Mouse (Mus musculus) heart, embryonic 10.5 days (tissue): ENCODE data around the gene Cab39l. TPM values are rescaled to one million over a fixed set of nuclear protein-coding genes. Genes with fewer than 3 reads are reported as not detected.

ENCODE experiments used
- DNase-seq: peaks from one replicate; pipeline ENCODE4 v3.0.0-alpha.2; 2017; ENCODE audit warnings: low spot score
- H3K27ac ChIP-seq: fragments of 300-500 bp; sonication (generic); 2 replicates; pipeline ENCODE4 v1.5.1; 2016; ENCODE audit warnings: mild to moderate bottlenecking
- H3K27me3 ChIP-seq: fragments of 300-500 bp; sonication (generic); 2 replicates; pipeline ENCODE4 v1.6.1; 2016; ENCODE audit warnings: mild to moderate bottlenecking; ENCODE audit not compliant: poor library complexity, insufficient read depth, severe bottlenecking
- H3K36me3 ChIP-seq: fragments of 300-500 bp; sonication (generic); 2 replicates; pipeline ENCODE4 v1.6.1; 2016; ENCODE audit warnings: mild to moderate bottlenecking, moderate library complexity
- H3K4me1 ChIP-seq: fragments of 300-500 bp; sonication (generic); 2 replicates; pipeline ENCODE4 v1.6.1; 2016; ENCODE audit warnings: mild to moderate bottlenecking
- H3K4me3 ChIP-seq: fragments of 300-500 bp; sonication (generic); 2 replicates; pipeline ENCODE4 v1.5.1; 2016; ENCODE audit warnings: mild to moderate bottlenecking, moderate library complexity
- H3K9me3 ChIP-seq: fragments of 300-500 bp; sonication (generic); 2 replicates; pipeline ENCODE4 v1.6.1; 2016; ENCODE audit warnings: mild to moderate bottlenecking, moderate library complexity
- WGBS: fragments of 180-500 bp; shearing (Covaris S2); methylation state at CpG from one replicate; pipeline ENCODE4 v1.1.7; 2016; 5-methylcytosine and 5-hydroxymethylcytosine counted together
- polyA plus RNA-seq: library from polyadenylated mRNA; unstranded; fragments of >200 nt; fragmentation: Nextera tagmentation; extraction: Ambion mirVana; gene quantifications from 2 replicates; pipeline ENCODE4 v1.2.1, GENCODE M21; 2016

The Cab39l gene
- polyA plus RNA-seq, 1 experiment from 2014 or later = 37.8 TPM

DNA sequence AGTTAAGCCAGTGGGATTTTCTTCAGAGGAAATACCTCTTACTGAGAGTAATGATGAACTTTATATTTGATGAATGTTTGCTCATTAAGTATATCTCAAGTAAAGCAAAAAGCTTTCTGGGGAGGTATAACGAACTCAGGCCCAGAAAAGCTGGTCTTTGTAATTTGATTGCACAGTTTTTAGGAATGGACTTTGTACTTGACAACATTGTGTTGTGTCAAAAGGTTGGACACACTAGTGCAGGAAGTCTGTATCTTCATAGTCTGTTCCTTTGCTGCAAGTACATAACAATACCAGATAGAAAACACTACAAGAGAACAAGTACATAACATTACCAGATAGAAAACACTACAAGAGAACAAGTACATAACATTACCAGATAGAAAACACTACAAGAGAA, 4.6 kb downstream of the Cab39l start:
- Histone ChIP-seq H3K4me3 (no peak overlapping the region), H3K9me3 (0 out of 2 replicates have a peak, but pooled peaks cover 3% of the 10 kb centered on the region), H3K36me3 (0 out of 2 replicates have a peak, but pooled peaks cover 4% of the 10 kb centered on the region), H3K4me1 (no peaks in the 10 kb centered on the region), H3K27me3 (no peaks in the 10 kb centered on the region), H3K27ac (no peak overlapping the region)
- WGBS = 92% methylated on average over 1 of the region's 1 CpGs
- no peak for DNase-seq

GRCm38 (mm10) chr14:59447981-59448380, 7.2 kb downstream of the Cab39l start:
- Histone ChIP-seq H3K27ac (no peak overlapping the region), H3K4me3 (no peak overlapping the region), H3K36me3 (0 out of 2 replicates have a peak, but pooled peaks cover 4% of the 10 kb centered on the region), H3K4me1 (no peaks in the 10 kb centered on the region), H3K9me3 (0 out of 2 replicates have a peak, but pooled peaks cover 3% of the 10 kb centered on the region), H3K27me3 (no peaks in the 10 kb centered on the region)
- DNase-seq = no peak

DNA sequence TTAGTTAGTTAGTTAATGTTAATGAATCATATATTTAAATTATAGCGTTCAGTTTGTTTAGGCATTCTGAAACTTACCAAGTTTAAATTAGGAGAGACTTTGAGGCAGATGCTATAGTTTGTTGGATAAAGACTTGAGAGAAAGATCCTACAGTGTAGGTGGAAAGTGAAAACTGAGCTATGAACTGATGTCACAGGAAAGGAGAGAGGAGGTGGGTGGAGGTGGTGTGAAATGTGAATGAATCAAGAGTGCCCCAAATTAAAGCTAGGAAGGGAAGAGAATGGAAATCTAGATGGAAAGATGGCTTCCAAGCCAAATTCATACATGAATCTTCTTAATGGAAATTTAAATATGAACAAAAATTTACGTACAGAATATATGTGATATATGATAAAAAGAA, 25.7 kb downstream of the Cab39l start:
- Histone ChIP-seq H3K27ac (no peak overlapping the region), H3K4me3 (no peak overlapping the region), H3K9me3 (no peaks in the 10 kb centered on the region), H3K27me3 (no peaks in the 10 kb centered on the region), H3K4me1 (no peaks in the 10 kb centered on the region), H3K36me3 (0 out of 2 replicates have a peak, but pooled peaks cover 2% of the 10 kb centered on the region)
- WGBS = 85% methylated on average over 2 of the region's 2 CpGs
- DNase-seq = no peak

DNA sequence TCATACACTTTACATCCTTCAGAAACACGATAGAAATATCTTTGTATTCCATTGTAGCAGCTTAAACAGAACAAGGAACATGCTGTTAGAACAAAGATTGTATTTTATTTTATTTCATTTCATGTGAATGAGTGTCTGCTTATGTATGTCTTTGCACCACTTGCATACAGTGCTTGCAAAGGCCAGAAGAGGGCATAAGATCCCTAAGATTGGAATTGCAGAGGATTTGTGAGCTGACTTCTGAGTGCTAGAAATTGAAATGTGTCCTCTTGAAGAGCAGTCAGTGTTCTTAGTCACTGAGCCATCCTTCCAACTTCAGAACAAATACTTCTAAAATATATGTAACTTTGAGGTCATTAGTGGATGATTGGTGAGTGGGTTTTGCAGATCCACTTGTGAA, 27.0 kb downstream of the Cab39l start:
- Histone ChIP-seq H3K4me1 (no peaks in the 10 kb centered on the region), H3K27ac (no peak overlapping the region), H3K9me3 (no peaks in the 10 kb centered on the region), H3K27me3 (no peaks in the 10 kb centered on the region), H3K4me3 (no peak overlapping the region), H3K36me3 (no peaks in the 10 kb centered on the region)
- 48% methylated on average over 1 of the region's 1 CpGs for WGBS
- no peak for DNase-seq

- Histone ChIP-seq H3K27me3 (no peaks in the 10 kb centered on the region), H3K9me3 (no peaks in the 10 kb centered on the region), H3K27ac (no peak overlapping the region), H3K4me1 (no peaks in the 10 kb centered on the region), H3K36me3 (no peaks in the 10 kb centered on the region), H3K4me3 (no peak overlapping the region)
- DNase-seq = no peak
- 84% methylated on average over 1 of the region's 1 CpGs for WGBS
Measured at GRCm38 (mm10) chr14:59470781-59471180, 30.0 kb downstream of the Cab39l start.

DNA sequence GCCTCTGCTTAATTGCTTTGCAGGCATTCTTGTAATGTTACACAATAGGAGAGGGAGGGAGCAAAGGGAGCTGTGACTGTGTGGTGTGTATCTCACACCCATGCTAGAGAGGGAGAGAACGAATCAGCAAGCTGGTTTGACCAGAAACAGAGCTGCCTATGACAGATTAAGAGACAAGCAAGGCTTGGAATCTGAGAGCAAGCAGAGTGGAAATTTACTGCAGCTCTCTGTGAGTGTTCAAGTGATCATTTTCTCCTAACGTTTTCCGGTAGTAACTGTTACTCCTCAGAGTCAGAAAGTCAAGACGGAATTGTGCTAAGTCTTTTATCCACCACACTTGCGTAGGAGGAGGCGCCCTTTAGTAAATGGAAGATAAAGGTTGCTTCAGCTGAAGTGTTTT, 37.9 kb downstream of the Cab39l start:
- no peaks in the 10 kb centered on the region for H3K9me3 ChIP-seq
- WGBS = 21% methylated on average over 6 of the region's 6 CpGs
- H3K4me1 ChIP-seq = peaks cover 4% of the 10 kb centered on the region; the same call in 1 of the 2 replicates
- peak overlapping the region; percentile 39 for H3K4me3 ChIP-seq
- peak overlapping the region; percentile 62; the same call in 1 of the 2 replicates for H3K27ac ChIP-seq
- no peaks in the 10 kb centered on the region for H3K27me3 ChIP-seq
- no peaks in the 10 kb centered on the region for H3K36me3 ChIP-seq
- no peak for DNase-seq

DNA sequence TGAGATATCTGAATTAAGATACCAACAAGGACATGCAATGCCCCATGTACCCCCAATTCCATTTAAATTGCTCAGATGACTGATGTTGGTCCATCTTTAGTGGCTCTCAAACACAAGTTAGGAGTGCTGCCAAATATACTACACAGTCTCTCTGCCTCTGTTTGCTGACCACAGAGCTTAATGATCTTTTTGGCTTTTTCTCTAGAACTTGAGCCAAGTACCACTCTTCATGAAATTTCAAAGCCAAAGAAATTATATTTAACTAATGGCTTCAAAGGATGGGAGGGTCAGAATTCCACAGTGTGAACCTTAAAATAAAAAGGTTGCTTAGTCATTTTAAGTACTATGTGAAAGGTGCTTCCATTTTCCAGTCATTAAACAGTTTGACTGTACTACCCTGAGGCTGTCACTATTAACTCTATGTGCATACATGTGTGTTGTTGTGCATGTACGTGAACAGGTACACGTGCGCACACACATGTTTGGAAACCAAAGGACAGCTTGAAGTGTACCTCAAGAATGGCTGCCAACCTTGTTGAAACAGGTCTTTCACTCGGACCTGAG, 44.6 kb downstream of the Cab39l start:
- DNase-seq = no peak
- H3K9me3 ChIP-seq = no peaks in the 10 kb centered on the region
- WGBS = 87% methylated on average over 4 of the region's 4 CpGs
- H3K27ac ChIP-seq = no peak overlapping the region
- H3K36me3 ChIP-seq = no peaks in the 10 kb centered on the region
- H3K27me3 ChIP-seq = no peaks in the 10 kb centered on the region
- H3K4me3 ChIP-seq = no peak overlapping the region
- no peaks in the 10 kb centered on the region for H3K4me1 ChIP-seq

DNA sequence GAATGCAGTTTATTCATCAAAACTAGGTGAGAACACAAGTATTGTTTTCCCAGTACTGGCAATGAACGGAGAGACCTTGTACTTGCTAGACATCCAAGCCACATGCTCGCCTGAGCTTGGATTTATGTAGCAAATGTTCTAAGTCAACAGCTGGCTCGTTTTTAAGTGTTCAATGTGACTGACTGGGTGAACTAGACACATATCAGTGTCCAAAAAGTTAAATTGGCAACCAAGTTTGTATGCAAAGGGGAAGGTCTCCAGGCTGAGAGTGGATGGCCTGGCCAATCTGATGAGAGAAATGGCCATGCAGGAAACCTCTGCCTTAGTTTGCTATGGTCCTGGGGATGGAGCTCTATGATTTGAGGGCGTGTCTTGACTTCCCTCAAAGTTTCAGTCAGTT, 51.6 kb downstream of the Cab39l start:
- no peak overlapping the region for H3K27ac ChIP-seq
- H3K27me3 ChIP-seq = no peaks in the 10 kb centered on the region
- WGBS = 82% methylated on average over 4 of the region's 4 CpGs
- H3K36me3 ChIP-seq = no peaks in the 10 kb centered on the region
- H3K4me3 ChIP-seq = no peak overlapping the region
- no peak for DNase-seq
- H3K9me3 ChIP-seq = no peaks in the 10 kb centered on the region
- H3K4me1 ChIP-seq = no peaks in the 10 kb centered on the region

DNA sequence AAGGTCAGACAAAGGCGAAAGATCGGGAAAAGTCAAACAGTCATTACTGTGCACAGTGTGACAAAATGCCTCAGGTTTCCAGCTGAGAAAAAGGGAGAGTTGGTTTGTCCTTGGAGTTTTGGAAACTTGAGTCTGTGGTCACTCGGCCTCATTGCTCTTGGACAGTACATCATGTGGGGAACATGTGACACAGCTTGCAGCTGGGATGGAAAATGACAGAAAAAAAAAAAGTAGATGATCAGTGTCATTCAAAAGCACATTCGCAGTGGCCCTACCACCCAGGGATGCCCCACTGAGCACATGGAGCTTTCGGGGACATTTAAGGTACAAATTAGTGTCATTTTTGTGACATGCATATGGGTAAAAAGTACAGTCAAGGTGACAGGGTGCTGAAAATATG, 57.2 kb downstream of the Cab39l start:
- H3K27ac ChIP-seq = no peak overlapping the region
- H3K4me1 ChIP-seq = no peaks in the 10 kb centered on the region
- peaks cover 2% of the 10 kb centered on the region; the same call in 1 of the 2 replicates for H3K36me3 ChIP-seq
- no peaks in the 10 kb centered on the region for H3K9me3 ChIP-seq
- WGBS = 96% methylated on average over 5 of the region's 5 CpGs
- no peaks in the 10 kb centered on the region for H3K27me3 ChIP-seq
- no peak overlapping the region for H3K4me3 ChIP-seq
- DNase-seq = no peak

GRCm38 (mm10) chr14:59504831-59505230, 64.1 kb downstream of the Cab39l start:
- Histone ChIP-seq H3K4me3 (no peak overlapping the region), H3K36me3 (0 out of 2 replicates have a peak, but pooled peaks cover 3% of the 10 kb centered on the region), H3K27me3 (no peaks in the 10 kb centered on the region), H3K9me3 (no peaks in the 10 kb centered on the region), H3K4me1 (no peaks in the 10 kb centered on the region), H3K27ac (no peak overlapping the region)
- WGBS = 91% methylated on average over 8 of the region's 8 CpGs
- DNase-seq = no peak

DNA sequence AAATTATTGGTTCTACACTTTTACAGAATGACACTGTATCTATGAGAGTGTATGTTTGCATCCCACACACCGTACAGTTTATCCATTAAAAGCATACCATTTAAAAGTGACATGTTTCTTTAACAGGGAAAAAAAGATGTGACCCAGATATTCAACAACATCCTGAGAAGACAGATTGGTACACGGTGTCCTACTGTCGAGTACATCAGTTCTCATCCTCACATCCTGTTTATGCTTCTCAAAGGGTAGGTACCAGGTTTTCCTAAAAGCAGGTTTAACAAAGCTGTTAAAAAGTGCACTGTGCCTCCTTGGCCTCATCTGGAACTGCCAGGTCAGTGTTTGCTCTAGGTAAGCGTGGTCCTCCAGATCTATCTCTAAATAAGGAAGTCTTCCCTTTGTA, 65.4 kb downstream of the Cab39l start:
- H3K36me3 ChIP-seq = 0 out of 2 replicates have a peak, but pooled peaks cover 3% of the 10 kb centered on the region
- no peak for DNase-seq
- WGBS = 82% methylated on average over 4 of the region's 4 CpGs
- H3K4me1 ChIP-seq = no peaks in the 10 kb centered on the region
- H3K9me3 ChIP-seq = no peaks in the 10 kb centered on the region
- no peak overlapping the region for H3K27ac ChIP-seq
- H3K27me3 ChIP-seq = no peaks in the 10 kb centered on the region
- H3K4me3 ChIP-seq = no peak overlapping the region

DNA sequence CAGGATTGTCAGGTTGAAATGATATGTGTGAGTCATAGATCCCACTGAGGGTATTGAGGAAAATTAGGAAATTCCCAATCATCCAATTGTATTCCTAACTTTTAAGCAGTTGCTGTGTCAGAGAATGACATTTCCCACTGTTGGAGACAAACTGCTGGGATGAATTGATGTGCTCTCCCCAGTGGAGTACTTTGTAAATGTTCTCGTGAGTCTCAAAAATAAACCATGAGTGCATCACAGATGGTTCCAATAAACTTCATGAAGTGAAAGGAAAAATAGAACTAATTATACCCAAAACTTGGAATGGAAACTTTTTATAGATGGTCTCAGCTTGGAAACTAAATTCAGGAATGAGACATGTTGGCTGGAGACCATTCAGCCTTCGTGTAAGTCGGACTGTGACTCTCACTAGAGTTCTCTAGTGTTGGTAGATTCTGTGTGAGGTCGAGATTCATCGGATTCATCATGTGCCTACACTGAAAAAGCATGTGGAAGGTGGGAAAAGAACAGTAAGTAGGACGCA, 73.2 kb downstream of the Cab39l start:
- Histone ChIP-seq H3K9me3 (no peaks in the 10 kb centered on the region), H3K36me3 (no peaks in the 10 kb centered on the region), H3K27me3 (no peaks in the 10 kb centered on the region), H3K4me1 (no peaks in the 10 kb centered on the region), H3K27ac (no peak overlapping the region), H3K4me3 (no peak overlapping the region)
- WGBS = 84% methylated on average over 6 of the region's 6 CpGs
- DNase-seq = no peak

GRCm38 (mm10) chr14:59525843-59526242, 85.1 kb downstream of the Cab39l start:
- no peak overlapping the region; the same call in 1 of the 2 replicates for H3K27ac ChIP-seq
- 74% methylated on average over 5 of the region's 5 CpGs for WGBS
- no peaks in the 10 kb centered on the region for H3K9me3 ChIP-seq
- no peak for DNase-seq
- no peaks in the 10 kb centered on the region for H3K36me3 ChIP-seq
- no peaks in the 10 kb centered on the region for H3K27me3 ChIP-seq
- H3K4me1 ChIP-seq = peaks cover 7% of the 10 kb centered on the region
- H3K4me3 ChIP-seq = no peak overlapping the region

GRCm38 (mm10) chr14:59530801-59531200, 90.0 kb downstream of the Cab39l start:
- Histone ChIP-seq H3K27me3 (no peaks in the 10 kb centered on the region), H3K36me3 (no peaks in the 10 kb centered on the region), H3K4me1 (no peaks in the 10 kb centered on the region), H3K9me3 (no peaks in the 10 kb centered on the region), H3K27ac (no peak overlapping the region), H3K4me3 (no peak overlapping the region)
- WGBS = 97% methylated on average over 1 of the region's 1 CpGs
- DNase-seq = no peak
